Mouse (Mus musculus) stomach, postnatal 0 days (tissue): Measurements from ENCODE around the gene Nudt5.

ENCODE experiments used
- CTCF ChIP-seq: IDR thresholded peaks from 2 replicates; pipeline ENCODE4 v1.5.1; 2016; ENCODE audit warnings: antibody characterized with exemption, low read depth, mild to moderate bottlenecking, moderate library complexity
- EP300 ChIP-seq: optimal IDR thresholded peaks from 2 replicates; pipeline ENCODE3; 2016; ENCODE audit warnings: antibody characterized with exemption

- TF ChIP-seq CTCF (0 out of 2 replicates have a peak, but pooled peaks have one; percentile 6), EP300 (no peak)
Observed at GRCm38 (mm10) chr2:5844181-5844872, 492 bp upstream of the Nudt5 start.
